Mouse (Mus musculus): ENCODE results near the gene Srxn1.
A peak's percentile ranks its signal among the peaks of the same experiment; 100 is the strongest.

The Srxn1 gene

GRCm38 (mm10) chr2:152128597-152128996 lies 23.3 kb downstream of the Srxn1 start:
- peak; percentile 24 for DNase-seq

GRCm38 (mm10) chr2:152129778-152130177 lies 24.5 kb downstream of the Srxn1 start:
- no peak for DNase-seq

- DNase-seq = no peak
Observed at GRCm38 (mm10) chr2:152132016-152132415, 26.7 kb downstream of the Srxn1 start.

- no peak for DNase-seq
Observed at GRCm38 (mm10) chr2:152132691-152133090, 27.4 kb downstream of the Srxn1 start.

GRCm38 (mm10) chr2:152139191-152139987 lies 34.1 kb downstream of the Srxn1 start:
- DNase-seq = no peak

- no peak for DNase-seq
Observed at GRCm38 (mm10) chr2:152140941-152141340, 35.6 kb downstream of the Srxn1 start.

GRCm38 (mm10) chr2:152141491-152141890 lies 36.2 kb downstream of the Srxn1 start:
- DNase-seq = no peak

GRCm38 (mm10) chr2:152142046-152142445 lies 36.7 kb downstream of the Srxn1 start:
- DNase-seq = no peak

GRCm38 (mm10) chr2:152142571-152142970 lies 37.3 kb downstream of the Srxn1 start:
- DNase-seq = no peak

GRCm38 (mm10) chr2:152143279-152144157 lies 38.2 kb downstream of the Srxn1 start, which contains the start of gene Tcf15:
Tcf15 (plus strand) TSS chr2:152143561.
- peak; percentile 27 for DNase-seq

- DNase-seq = no peak
Observed at GRCm38 (mm10) chr2:152144158-152144450, 38.8 kb downstream of the Srxn1 start.

GRCm38 (mm10) chr2:152144501-152144900 lies 39.2 kb downstream of the Srxn1 start:
- DNase-seq = no peak

- DNase-seq = no peak
Observed at GRCm38 (mm10) chr2:152145711-152146110, 40.4 kb downstream of the Srxn1 start.

GRCm38 (mm10) chr2:152147079-152147478 lies 41.8 kb downstream of the Srxn1 start:
- no peak for DNase-seq

GRCm38 (mm10) chr2:152148675-152149074 lies 43.4 kb downstream of the Srxn1 start:
- DNase-seq = no peak

- DNase-seq = no peak
Observed at GRCm38 (mm10) chr2:152149891-152150290, 44.6 kb downstream of the Srxn1 start.

GRCm38 (mm10) chr2:152150373-152150772 lies 45.1 kb downstream of the Srxn1 start:
- no peak for DNase-seq

GRCm38 (mm10) chr2:152153361-152153760 lies 48.0 kb downstream of the Srxn1 start:
- no peak for DNase-seq

- DNase-seq = no peak
Observed at GRCm38 (mm10) chr2:152155414-152156208, 50.3 kb downstream of the Srxn1 start.

- no peak for DNase-seq
Observed at GRCm38 (mm10) chr2:152156471-152156870, 51.2 kb downstream of the Srxn1 start.

- DNase-seq = no peak
Observed at GRCm38 (mm10) chr2:152159487-152159886, 54.2 kb downstream of the Srxn1 start.
